Mouse (Mus musculus) megakaryocyte, embryonic 14.5 days (primary cell): ENCODE results near the gene Itga9. TPM values are rescaled to one million over a fixed set of nuclear protein-coding genes. Genes with fewer than 3 reads are reported as not detected.

Source experiments
- H3K27me3 ChIP-seq: replicated peaks from 2 replicates; pipeline ENCODE3; 2012; ENCODE audit warnings: inconsistent platforms
- H3K36me3 ChIP-seq: replicated peaks from 2 replicates; pipeline ENCODE3; 2012; ENCODE audit warnings: low read length, inconsistent platforms, mixed read lengths
- H3K4me1 ChIP-seq: 2 replicates; pipeline ENCODE4 v1.6.1; 2012; ENCODE audit warnings: inconsistent platforms
- H3K4me3 ChIP-seq: replicated peaks from 2 replicates; pipeline ENCODE3; 2012; ENCODE audit warnings: moderate library complexity, mild to moderate bottlenecking, inconsistent platforms
- H3K9me3 ChIP-seq: 2 replicates; pipeline ENCODE4 v1.6.1; 2012; ENCODE audit warnings: inconsistent platforms
- FLI1 ChIP-seq: IDR thresholded peaks from 2 replicates; pipeline ENCODE4 v1.6.1; 2012; ENCODE audit warnings: low read length, inconsistent platforms, mixed read lengths
- GATA1 ChIP-seq: IDR thresholded peaks from 3 replicates; pipeline ENCODE4 v1.6.1; 2012; ENCODE audit warnings: mixed read lengths, low read length, inconsistent platforms, borderline replicate concordance
- polyA plus RNA-seq: library from polyadenylated mRNA; stranded (reverse); fragments of >175 nt; gene quantifications from 2 replicates; pipeline ENCODE4 v1.2.3, GENCODE M21; 2012; ENCODE audit warnings: low replicate concordance; ENCODE audit not compliant: insufficient read depth

Itga9 gene
- polyA plus RNA-seq, 1 experiment = 0.30 TPM

DNA sequence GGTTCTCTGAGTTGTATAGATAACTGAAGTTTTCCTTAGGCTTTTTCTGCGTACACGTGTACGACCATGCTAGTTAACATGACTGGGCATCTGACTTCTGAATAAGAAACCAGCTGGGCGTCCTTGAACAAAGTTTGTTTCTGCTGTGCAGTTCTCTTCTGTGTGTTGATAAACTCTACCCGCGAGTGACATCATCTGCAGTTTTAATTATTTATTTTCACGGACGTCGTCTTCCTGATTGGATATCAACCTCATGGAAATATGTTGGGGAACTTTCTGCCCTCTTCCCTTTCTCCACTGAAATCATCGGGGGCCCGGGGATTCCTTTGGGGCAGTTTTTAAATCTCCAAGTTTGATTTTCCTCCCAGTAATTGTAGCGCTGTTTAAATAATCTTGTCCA, 327.8 kb downstream of the Itga9 start:
- Histone ChIP-seq H3K36me3 (peaks cover 54% of the 10 kb centered on the region), H3K27me3 (no peaks in the 10 kb centered on the region), H3K9me3 (no peaks in the 10 kb centered on the region), H3K4me3 (no peak overlapping the region), H3K4me1 (peaks cover 66% of the 10 kb centered on the region)
- no peak for TF ChIP-seq GATA1
- TF ChIP-seq FLI1 = no peak

DNA sequence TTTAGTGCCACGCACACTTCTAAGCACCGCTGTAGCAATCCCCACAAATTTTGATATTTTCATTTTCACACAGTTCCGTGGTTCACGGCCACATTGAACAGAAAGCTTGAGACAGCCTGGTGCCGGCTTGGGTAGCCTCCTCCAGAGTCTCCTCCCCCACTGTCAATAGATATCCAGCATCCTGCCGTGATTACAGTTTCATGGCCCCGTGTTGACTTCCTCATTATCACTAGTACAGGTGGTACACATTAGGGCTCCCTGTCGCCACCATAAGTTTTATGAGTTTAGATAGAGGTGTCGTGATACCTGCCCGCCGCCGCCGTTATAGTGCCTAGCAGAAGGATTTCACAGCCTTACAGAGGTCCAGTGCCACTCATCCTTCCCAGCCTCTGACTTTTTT, 328.6 kb downstream of the Itga9 start:
- Histone ChIP-seq H3K4me1 (peaks cover 65% of the 10 kb centered on the region), H3K4me3 (no peak overlapping the region), H3K36me3 (peaks cover 54% of the 10 kb centered on the region), H3K9me3 (no peaks in the 10 kb centered on the region), H3K27me3 (no peaks in the 10 kb centered on the region)
- TF ChIP-seq GATA1 (no peak), FLI1 (no peak)

DNA sequence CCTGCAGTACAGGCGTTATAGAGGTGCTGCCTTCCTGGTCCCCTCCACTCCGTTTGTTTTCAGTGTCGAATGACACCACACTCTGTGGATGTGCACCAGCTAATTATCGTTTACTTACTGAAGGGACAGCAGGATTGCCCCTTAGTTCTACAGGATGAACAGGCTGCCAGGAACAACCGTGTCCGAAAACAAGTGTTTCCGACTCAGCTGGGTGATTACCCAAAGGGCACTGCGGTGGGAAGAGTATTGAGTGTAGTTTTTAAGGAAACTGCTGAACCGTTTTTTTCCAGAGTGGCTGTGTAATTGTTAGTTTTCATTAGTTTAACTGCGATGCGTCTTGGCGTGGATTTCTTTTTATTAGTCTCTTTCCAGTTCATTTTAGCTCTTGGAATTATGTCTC, 329.6 kb downstream of the Itga9 start:
- Histone ChIP-seq H3K4me1 (peaks cover 62% of the 10 kb centered on the region), H3K9me3 (no peaks in the 10 kb centered on the region), H3K36me3 (peaks cover 53% of the 10 kb centered on the region), H3K27me3 (no peaks in the 10 kb centered on the region), H3K4me3 (no peak overlapping the region)
- TF ChIP-seq FLI1 = no peak
- TF ChIP-seq GATA1 = no peak

DNA sequence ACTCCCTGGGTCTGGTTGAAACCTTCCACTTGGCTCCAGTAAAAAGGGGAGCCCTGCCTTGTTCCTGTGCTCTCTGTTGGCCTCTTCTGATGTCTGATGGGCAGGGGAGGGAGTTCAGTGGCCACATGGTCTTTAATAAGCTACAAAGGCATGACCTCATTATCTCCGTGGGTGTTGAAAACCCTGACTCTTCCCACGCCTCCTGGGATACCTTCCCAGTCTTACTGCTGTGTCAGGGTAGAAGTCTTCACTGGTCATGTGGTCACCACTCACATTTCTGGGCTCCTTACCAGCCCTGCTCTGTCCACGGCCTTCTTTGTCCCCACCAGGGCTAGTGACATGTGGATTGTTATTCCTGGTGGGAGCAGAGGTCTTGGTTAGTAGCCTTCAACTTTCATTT, 331.0 kb downstream of the Itga9 start:
- Histone ChIP-seq H3K27me3 (no peaks in the 10 kb centered on the region), H3K4me1 (peaks cover 58% of the 10 kb centered on the region), H3K4me3 (peak overlapping the region; percentile 26), H3K9me3 (no peaks in the 10 kb centered on the region), H3K36me3 (peaks cover 58% of the 10 kb centered on the region)
- no peak for TF ChIP-seq FLI1

DNA sequence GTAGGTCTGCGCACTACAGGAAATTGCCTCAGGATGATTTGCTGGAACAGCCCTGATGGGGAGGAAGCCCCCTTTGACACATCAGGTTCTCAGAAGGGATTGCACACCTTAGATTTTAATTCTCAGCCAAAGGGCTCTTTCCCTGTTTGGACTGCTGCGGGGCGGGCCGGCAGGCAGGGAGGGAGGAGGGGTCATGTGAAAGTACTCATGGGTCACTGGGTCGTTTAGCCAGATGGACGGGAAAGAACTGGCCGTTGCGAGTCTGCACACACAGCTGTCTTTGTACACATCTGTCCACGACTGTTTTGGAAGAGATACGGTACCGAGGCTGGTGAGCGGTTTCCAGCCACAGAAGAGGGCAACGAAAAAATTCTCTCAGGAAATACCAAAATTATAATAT, 332.9 kb downstream of the Itga9 start:
- no peak for TF ChIP-seq GATA1
- TF ChIP-seq FLI1 = no peak
- H3K9me3 ChIP-seq = no peaks in the 10 kb centered on the region
- H3K36me3 ChIP-seq = peaks cover 54% of the 10 kb centered on the region
- no peak overlapping the region for H3K4me3 ChIP-seq
- no peaks in the 10 kb centered on the region for H3K27me3 ChIP-seq
- H3K4me1 ChIP-seq = peaks cover 62% of the 10 kb centered on the region

DNA sequence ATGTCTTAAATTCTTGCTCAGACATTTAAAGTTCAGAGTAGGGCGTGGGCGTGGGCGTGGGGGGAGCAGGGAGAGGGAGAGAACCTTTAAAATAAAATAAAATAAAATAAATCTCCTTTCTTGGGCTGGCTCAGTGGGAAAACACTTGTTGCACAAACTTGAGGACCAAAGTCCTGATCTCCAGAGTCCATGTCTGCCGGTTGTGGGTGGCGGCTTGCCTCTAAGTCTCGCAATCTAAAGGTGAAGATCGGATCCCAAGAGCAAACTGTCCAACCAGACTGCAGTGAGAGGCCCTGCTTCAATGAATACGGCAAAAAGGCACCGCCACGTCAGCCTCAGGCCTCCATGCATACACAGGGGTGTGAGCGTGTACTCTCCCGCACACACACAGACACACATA, 333.3 kb downstream of the Itga9 start:
- H3K36me3 ChIP-seq = peaks cover 51% of the 10 kb centered on the region
- H3K4me3 ChIP-seq = peak overlapping the region; percentile 56
- TF ChIP-seq GATA1 = no peak
- no peak for TF ChIP-seq FLI1
- H3K27me3 ChIP-seq = no peaks in the 10 kb centered on the region
- H3K4me1 ChIP-seq = peaks cover 65% of the 10 kb centered on the region
- H3K9me3 ChIP-seq = no peaks in the 10 kb centered on the region

DNA sequence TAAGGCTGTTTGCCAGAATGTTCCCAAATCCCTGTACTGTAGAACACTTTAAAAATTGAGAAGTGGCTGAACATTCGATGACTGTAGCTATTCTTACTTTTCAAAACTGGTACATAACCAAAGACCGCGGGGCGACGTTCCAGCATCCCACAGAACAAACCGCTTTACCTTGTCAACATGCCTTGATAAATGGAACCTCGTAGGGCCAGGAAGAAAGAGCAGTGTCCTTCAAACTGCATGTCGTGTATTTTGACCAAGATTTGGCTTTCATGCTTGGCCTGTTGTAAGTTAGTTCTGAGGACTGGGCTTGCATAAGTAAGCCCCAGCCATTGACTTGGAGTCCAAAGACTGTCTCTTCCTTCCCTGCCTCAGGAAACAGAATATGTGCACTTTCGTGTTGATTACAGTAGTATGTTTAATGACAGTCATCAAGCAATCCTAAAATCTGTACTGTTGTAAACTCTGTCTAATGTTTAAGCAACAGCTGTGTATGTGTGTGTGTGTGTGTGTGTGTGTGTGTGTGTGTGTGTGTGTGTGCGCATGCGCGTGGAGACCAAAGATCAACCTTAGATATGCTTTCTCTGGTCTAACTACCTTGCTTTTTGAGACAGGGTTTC, 334.2 kb downstream of the Itga9 start:
- Histone ChIP-seq H3K4me3 (no peak overlapping the region), H3K4me1 (peaks cover 64% of the 10 kb centered on the region), H3K9me3 (no peaks in the 10 kb centered on the region), H3K27me3 (no peaks in the 10 kb centered on the region), H3K36me3 (peaks cover 46% of the 10 kb centered on the region)
- TF ChIP-seq GATA1 (no peak), FLI1 (no peak)

DNA sequence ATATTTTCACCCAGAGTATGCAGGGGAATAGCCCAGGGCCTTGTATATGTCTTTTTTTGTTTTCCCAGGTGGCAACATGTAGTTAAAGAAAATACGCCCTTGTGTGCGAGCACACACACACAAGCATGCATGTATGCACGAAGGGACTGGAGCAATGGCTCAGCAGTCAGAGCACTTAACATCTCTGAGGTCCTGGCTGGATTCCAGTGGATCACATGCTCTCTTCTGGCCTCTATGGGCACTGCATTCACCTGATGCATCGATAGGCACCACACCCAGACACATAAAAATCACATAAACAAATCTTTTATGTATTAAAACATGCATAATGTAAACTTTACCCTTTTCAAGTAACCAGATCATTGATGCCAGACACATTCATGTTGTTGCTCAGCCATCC, 335.5 kb downstream of the Itga9 start:
- Histone ChIP-seq H3K4me1 (peaks cover 58% of the 10 kb centered on the region), H3K9me3 (no peaks in the 10 kb centered on the region), H3K4me3 (no peak overlapping the region), H3K36me3 (peaks cover 40% of the 10 kb centered on the region), H3K27me3 (no peaks in the 10 kb centered on the region)
- TF ChIP-seq GATA1 (no peak), FLI1 (no peak)

DNA sequence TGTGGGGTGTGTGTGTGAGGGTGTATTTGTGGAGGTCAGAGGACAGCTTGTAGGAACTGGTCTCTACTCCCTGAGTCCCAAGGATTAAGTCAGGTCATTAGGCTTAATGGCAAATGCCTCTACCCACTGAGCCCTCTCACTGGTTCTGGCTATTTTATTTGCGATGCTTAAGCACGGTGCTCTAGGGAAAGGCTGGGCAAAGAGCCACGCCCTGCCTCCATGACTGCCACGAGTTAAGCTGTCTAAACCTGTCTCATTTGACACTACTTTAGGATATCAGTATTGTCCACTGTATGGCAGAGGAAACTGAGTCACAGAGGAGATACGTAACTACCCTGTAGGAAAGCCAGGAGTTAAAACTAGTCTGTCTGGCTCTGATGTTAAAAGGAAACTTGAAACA, 337.5 kb downstream of the Itga9 start:
- TF ChIP-seq FLI1 = no peak
- TF ChIP-seq GATA1 = no peak
- H3K4me3 ChIP-seq = peak overlapping the region; percentile 90
- H3K4me1 ChIP-seq = peaks cover 60% of the 10 kb centered on the region
- no peaks in the 10 kb centered on the region for H3K27me3 ChIP-seq
- peaks cover 45% of the 10 kb centered on the region for H3K36me3 ChIP-seq
- H3K9me3 ChIP-seq = no peaks in the 10 kb centered on the region

DNA sequence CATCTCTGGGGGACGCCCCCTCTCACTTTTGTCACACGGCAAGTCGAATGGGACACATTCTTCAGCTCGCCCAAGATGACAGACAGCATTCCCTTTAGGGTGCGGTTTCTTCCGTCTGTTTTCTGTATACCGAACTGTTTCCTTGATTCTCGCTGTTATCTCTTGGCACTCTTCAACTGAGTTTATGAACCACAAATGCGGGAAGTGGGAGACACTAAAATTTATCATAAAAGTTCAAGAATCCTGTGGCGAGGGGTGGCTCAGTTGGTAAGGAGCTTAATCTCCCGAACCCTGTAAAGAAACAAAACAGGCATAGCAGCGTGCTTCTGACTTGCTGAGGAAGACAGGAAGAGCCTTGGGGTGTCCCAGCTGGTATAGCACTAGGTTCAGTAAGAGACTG, 337.9 kb downstream of the Itga9 start:
- no peak for TF ChIP-seq FLI1
- TF ChIP-seq GATA1 = no peak
- peaks cover 62% of the 10 kb centered on the region for H3K4me1 ChIP-seq

DNA sequence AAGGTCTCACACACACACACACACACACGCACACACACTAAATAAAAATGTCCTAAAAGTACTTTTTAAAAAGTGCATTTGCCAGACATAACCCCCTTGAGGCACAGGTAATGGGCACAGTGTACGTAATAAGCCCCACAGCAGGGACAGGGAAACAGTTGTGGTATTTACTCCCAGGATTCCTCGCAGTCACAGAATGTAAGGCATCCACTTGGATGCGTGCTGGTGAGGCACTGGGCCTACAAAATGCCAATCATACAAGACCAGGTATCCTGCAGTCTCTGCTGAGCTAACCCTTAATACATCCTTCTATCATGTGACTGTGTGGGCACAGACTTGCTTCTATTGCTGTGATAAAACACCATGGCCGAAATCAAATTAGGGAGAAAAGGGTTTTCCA, 342.0 kb downstream of the Itga9 start:
- Histone ChIP-seq H3K9me3 (no peaks in the 10 kb centered on the region), H3K4me1 (peaks cover 71% of the 10 kb centered on the region), H3K27me3 (no peaks in the 10 kb centered on the region), H3K36me3 (peaks cover 52% of the 10 kb centered on the region), H3K4me3 (no peak overlapping the region)
- TF ChIP-seq GATA1 (no peak), FLI1 (no peak)

More for the DNA sequence above, 337.9 kb downstream of the Itga9 start:
- no peaks in the 10 kb centered on the region for H3K9me3 ChIP-seq
- peaks cover 46% of the 10 kb centered on the region for H3K36me3 ChIP-seq
- peak overlapping the region; percentile 90 for H3K4me3 ChIP-seq
- no peaks in the 10 kb centered on the region for H3K27me3 ChIP-seq
